Mouse (Mus musculus) bone marrow, adult 2 months (tissue): ENCODE data around the gene Ntrk3. TPM values are rescaled to one million over a fixed set of nuclear protein-coding genes. Genes with fewer than 3 reads are reported as not detected.

Experiments
- H3K27ac ChIP-seq: fragments of 200-500 bp; 2 replicates; pipeline ENCODE4 v1.5.1; 2012; ENCODE audit warnings: low read depth, mild to moderate bottlenecking, control low read depth, inconsistent platforms, low read length; ENCODE audit not compliant: control insufficient read depth, poor library complexity, insufficient read depth
- H3K4me1 ChIP-seq: fragments of 200-500 bp; 2 replicates; pipeline ENCODE4 v1.6.1; 2011; ENCODE audit warnings: low read length; ENCODE audit not compliant: control insufficient read depth, insufficient read depth
- H3K4me3 ChIP-seq: fragments of 200-500 bp; replicated peaks from 2 replicates; pipeline ENCODE3; 2011; ENCODE audit warnings: mild to moderate bottlenecking, low read depth, low read length, control low read depth; ENCODE audit not compliant: control insufficient read depth
- CTCF ChIP-seq: fragments of 200-500 bp; IDR thresholded peaks from 2 replicates; pipeline ENCODE4 v1.5.1; 2011; ENCODE audit warnings: low read length, control low read depth; ENCODE audit not compliant: control insufficient read depth, insufficient read depth
- POLR2A ChIP-seq: fragments of 200-500 bp; IDR thresholded peaks from 2 replicates; pipeline ENCODE4 v1.6.1; 2011; ENCODE audit warnings: low read depth, mild to moderate bottlenecking, control low read depth, low read length, borderline replicate concordance; ENCODE audit not compliant: control insufficient read depth
- whole genome bisulfite sequencing: fragments of 180-500 bp; shearing (Covaris S2); methylation state at CpG from one replicate; pipeline ENCODE4 v1.1.7; 2018; 5-methylcytosine and 5-hydroxymethylcytosine counted together
- polyA plus RNA-seq: library from polyadenylated mRNA; stranded (reverse); fragments of >200 nt; gene quantifications from 2 replicates; pipeline ENCODE4 v1.2.4, GENCODE M21; 2011; ENCODE audit warnings: low replicate concordance; ENCODE audit not compliant: missing spikeins, insufficient read depth, insufficient read length

Ntrk3 gene
- polyA plus RNA-seq, 1 experiment, result 1.0 TPM

DNA sequence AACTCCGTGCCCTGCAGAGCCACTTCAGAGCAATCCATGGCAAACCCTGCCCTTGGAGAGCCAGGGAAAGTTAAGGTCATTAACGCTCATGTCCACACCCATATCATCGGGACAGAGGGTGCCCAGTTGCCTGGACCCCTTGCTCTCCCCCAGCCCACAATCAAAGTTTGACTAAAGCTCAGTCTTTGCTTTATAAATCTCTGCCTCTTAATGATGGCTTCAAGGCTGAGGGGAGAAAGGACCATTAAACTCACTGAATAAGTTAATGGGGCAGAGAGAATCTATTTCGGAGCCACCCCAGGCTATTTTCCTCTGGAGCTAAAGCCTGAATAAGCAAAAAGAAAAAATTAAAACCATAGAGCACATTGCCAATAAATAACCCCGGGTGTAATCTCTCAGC, 182.3 kb downstream of the Ntrk3 start:
- Histone ChIP-seq H3K4me3 (no peak overlapping the region), H3K27ac (no peak overlapping the region), H3K4me1 (no peaks in the 10 kb centered on the region)
- 74% methylated on average over 5 of the region's 5 CpGs for WGBS
- TF ChIP-seq CTCF (no peak), POLR2A (no peak)

- 87% methylated on average over 8 of the region's 8 CpGs for WGBS
- Histone ChIP-seq H3K4me3 (no peak overlapping the region), H3K27ac (no peak overlapping the region), H3K4me1 (no peaks in the 10 kb centered on the region)
- no peak for TF ChIP-seq CTCF
- no peak for TF ChIP-seq POLR2A
Measured at GRCm38 (mm10) chr7:78549461-78549860, 188.4 kb downstream of the Ntrk3 start.

DNA sequence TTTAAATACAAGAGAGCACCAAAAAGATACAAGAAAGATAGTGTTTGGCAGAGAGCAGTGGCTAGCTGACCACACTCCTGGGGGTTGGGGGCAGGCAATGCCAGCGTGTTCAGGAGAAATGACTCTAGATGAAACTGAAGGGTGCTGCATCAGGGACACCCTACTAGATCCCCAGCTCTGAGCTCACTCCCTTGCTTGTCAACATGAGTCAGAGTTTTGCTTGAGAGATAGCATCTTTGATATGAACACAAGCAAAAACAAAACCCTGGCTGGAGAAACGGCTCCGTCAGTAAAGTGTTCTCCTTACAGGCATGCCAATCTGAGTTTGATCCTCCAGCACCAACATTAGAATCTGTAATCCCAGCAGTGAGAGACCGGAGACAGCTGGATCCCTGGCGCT, 189.1 kb downstream of the Ntrk3 start:
- H3K27ac ChIP-seq, result no peak overlapping the region
- TF ChIP-seq CTCF, result no peak
- TF ChIP-seq POLR2A, result no peak
- no peaks in the 10 kb centered on the region for H3K4me1 ChIP-seq
- 78% methylated on average over 5 of the region's 5 CpGs for WGBS
- no peak overlapping the region for H3K4me3 ChIP-seq

DNA sequence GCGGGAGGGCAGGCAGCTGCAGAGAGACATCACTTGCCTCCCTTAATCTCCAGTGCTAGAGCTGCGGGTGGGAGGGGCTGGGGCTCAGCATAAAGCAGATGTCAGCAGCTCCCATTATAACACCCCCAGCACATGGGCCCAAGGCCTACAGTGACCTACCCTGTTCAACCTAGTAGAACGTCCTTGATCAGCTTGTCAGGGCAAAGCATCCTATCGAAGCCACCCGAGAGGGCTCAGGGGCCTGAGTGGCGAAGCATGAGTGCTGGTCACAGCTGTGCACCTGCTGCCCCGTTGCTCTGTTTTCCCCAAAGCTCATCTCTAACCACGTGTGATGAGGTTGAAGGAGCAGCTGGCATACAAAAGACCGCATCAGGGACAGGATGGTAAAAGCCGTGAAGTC, 191.3 kb downstream of the Ntrk3 start:
- Histone ChIP-seq H3K4me1 (no peaks in the 10 kb centered on the region), H3K4me3 (no peak overlapping the region), H3K27ac (no peak overlapping the region)
- TF ChIP-seq POLR2A (no peak), CTCF (no peak)
- WGBS, result 82% methylated on average over 10 of the region's 10 CpGs

- no peak overlapping the region for H3K4me3 ChIP-seq
- TF ChIP-seq CTCF (no peak), POLR2A (no peak)
- H3K27ac ChIP-seq, result no peak overlapping the region
- H3K4me1 ChIP-seq, result no peaks in the 10 kb centered on the region
- WGBS, result 57% methylated on average over 4 of the region's 4 CpGs
Measured at GRCm38 (mm10) chr7:78542468-78542867, 195.3 kb downstream of the Ntrk3 start.

GRCm38 (mm10) chr7:78530286-78530685, 207.5 kb downstream of the Ntrk3 start:
- H3K4me1 ChIP-seq, result no peaks in the 10 kb centered on the region
- TF ChIP-seq POLR2A (no peak), CTCF (no peak)
- no peak overlapping the region for H3K4me3 ChIP-seq
- no peak overlapping the region for H3K27ac ChIP-seq
- 60% methylated on average over 6 of the region's 6 CpGs for WGBS

DNA sequence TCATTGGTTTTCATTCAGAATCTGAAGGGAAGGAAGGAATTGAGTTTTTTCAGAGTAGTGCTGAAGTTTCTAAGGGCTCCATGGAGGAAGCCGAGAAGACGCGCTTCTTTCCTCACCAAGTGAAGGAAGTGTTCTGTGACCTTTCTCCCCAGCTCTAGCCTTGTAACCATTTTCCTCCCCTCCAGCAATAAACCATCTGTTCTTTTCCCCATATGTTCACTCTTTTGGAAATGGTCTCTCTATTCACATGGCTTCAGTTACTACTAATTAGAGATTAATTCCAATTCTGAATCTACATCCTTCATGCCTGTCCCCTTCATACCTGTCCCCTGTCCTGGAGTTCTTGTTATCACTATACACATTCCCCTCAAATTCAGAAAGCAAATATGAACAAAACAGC, 209.8 kb downstream of the Ntrk3 start:
- TF ChIP-seq POLR2A (no peak), CTCF (no peak)
- WGBS, result 96% methylated on average over 3 of the region's 3 CpGs

DNA sequence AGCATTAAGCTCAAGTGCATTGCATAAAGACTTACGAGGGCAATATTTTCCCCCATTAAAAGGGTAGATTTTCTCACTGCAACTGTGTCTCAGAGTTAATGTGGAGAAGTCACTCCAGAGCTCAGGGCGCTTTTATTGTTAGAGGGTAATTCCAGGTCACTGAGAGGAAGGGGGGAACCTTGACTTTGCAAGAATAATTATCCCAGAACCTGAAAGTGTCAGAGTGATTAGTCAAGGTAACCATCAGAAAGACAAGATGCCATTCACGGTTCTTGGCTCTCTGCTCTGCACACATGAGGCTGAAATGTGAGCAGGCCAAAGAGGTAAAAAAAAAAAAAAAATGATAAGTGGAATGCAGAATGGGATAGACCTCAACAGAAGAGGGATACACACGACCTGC, 210.2 kb downstream of the Ntrk3 start:
- TF ChIP-seq POLR2A (no peak), CTCF (no peak)

More for the DNA sequence above, 209.8 kb downstream of the Ntrk3 start:
- Histone ChIP-seq H3K4me3 (no peak overlapping the region), H3K27ac (no peak overlapping the region), H3K4me1 (no peaks in the 10 kb centered on the region)

GRCm38 (mm10) chr7:78520243-78520927, 217.4 kb downstream of the Ntrk3 start:
- H3K27ac ChIP-seq, result no peak overlapping the region
- no peaks in the 10 kb centered on the region for H3K4me1 ChIP-seq
- 77% methylated on average over 9 of the region's 9 CpGs for WGBS
- TF ChIP-seq CTCF (no peak), POLR2A (no peak)
- no peak overlapping the region for H3K4me3 ChIP-seq

More for the DNA sequence above, 210.2 kb downstream of the Ntrk3 start:
- H3K27ac ChIP-seq, result no peak overlapping the region
- no peaks in the 10 kb centered on the region for H3K4me1 ChIP-seq
- H3K4me3 ChIP-seq, result no peak overlapping the region
- WGBS, result 56% methylated on average over 4 of the region's 4 CpGs
